Mouse (Mus musculus) lung, embryonic 15.5 days (tissue): ENCODE results near the gene Fam19a5. TPM values are rescaled to one million over a fixed set of nuclear protein-coding genes. Genes with fewer than 3 reads are reported as not detected.

Experiments used
- ATAC-seq: fragments of 200-750 bp; cut with Nextera tagmentation; 2 replicates; pipeline ENCODE4 v1.8.0; 2017; ENCODE audit warnings: moderate number of reproducible peaks, borderline replicate concordance; ENCODE audit not compliant: low FRiP score, low TSS enrichment; ENCODE audit errors: extremely low read depth
- H3K27ac ChIP-seq: fragments of 300-500 bp; sonication (generic); 2 replicates; pipeline ENCODE4 v1.5.1; 2015; ENCODE audit warnings: moderate library complexity, mild to moderate bottlenecking, inconsistent platforms
- H3K27me3 ChIP-seq: fragments of 300-500 bp; sonication (generic); 2 replicates; pipeline ENCODE4 v1.6.1; 2015; ENCODE audit warnings: inconsistent platforms
- H3K36me3 ChIP-seq: fragments of 300-500 bp; sonication (generic); 2 replicates; pipeline ENCODE4 v1.6.1; 2015; ENCODE audit warnings: inconsistent platforms
- H3K4me1 ChIP-seq: fragments of 300-500 bp; sonication (generic); 2 replicates; pipeline ENCODE4 v1.6.1; 2015; ENCODE audit warnings: inconsistent platforms
- H3K4me2 ChIP-seq: fragments of 300-500 bp; sonication (generic); 2 replicates; pipeline ENCODE4 v1.6.1; 2015; ENCODE audit warnings: inconsistent platforms, mild to moderate bottlenecking, moderate library complexity
- H3K4me3 ChIP-seq: fragments of 300-500 bp; sonication (generic); 2 replicates; pipeline ENCODE4 v1.5.1; 2015; ENCODE audit warnings: mild to moderate bottlenecking, inconsistent platforms
- H3K9ac ChIP-seq: fragments of 300-500 bp; sonication (generic); 2 replicates; pipeline ENCODE4 v1.6.1; 2015; ENCODE audit warnings: inconsistent platforms
- H3K9me3 ChIP-seq: fragments of 300-500 bp; sonication (generic); 2 replicates; pipeline ENCODE4 v1.6.1; 2016; ENCODE audit warnings: inconsistent platforms
- WGBS: fragments of 180-500 bp; shearing (Covaris S2); methylation state at CpG from one replicate; pipeline ENCODE4 v1.1.7; 2015; 5-methylcytosine and 5-hydroxymethylcytosine counted together
- polyA plus RNA-seq: library from polyadenylated mRNA; unstranded; fragments of >200 nt; fragmentation: Nextera tagmentation; extraction: Ambion mirVana; gene quantifications from 2 replicates; pipeline ENCODE4 v1.2.1, GENCODE M21; 2015

Fam19a5 gene
- polyA plus RNA-seq, 1 experiment from 2014 or later: 0.82 TPM

GRCm38 (mm10) chr15:87597766-87598165, 53.7 kb downstream of the Fam19a5 start:
- Histone ChIP-seq H3K27ac (no peak overlapping the region), H3K9ac (no peak overlapping the region), H3K9me3 (no peaks in the 10 kb centered on the region), H3K27me3 (no peaks in the 10 kb centered on the region), H3K4me3 (no peak overlapping the region), H3K4me2 (no peak overlapping the region), H3K36me3 (no peaks in the 10 kb centered on the region), H3K4me1 (no peaks in the 10 kb centered on the region)
- no peak for ATAC-seq
- 83% methylated on average over 4 of the region's 4 CpGs for WGBS

- no peaks in the 10 kb centered on the region for H3K27me3 ChIP-seq
- H3K9ac ChIP-seq: no peak overlapping the region
- no peaks in the 10 kb centered on the region for H3K36me3 ChIP-seq
- no peaks in the 10 kb centered on the region for H3K4me1 ChIP-seq
- H3K27ac ChIP-seq: no peak overlapping the region
- no peak overlapping the region for H3K4me2 ChIP-seq
- H3K9me3 ChIP-seq: no peaks in the 10 kb centered on the region
- H3K4me3 ChIP-seq: no peak overlapping the region
- 83% methylated on average over 4 of the region's 4 CpGs for WGBS
- no peak for ATAC-seq
Observed at GRCm38 (mm10) chr15:87598636-87599035, 54.5 kb downstream of the Fam19a5 start.

- WGBS: 80% methylated on average over 1 of the region's 1 CpGs
- ATAC-seq: no peak
Observed at GRCm38 (mm10) chr15:87603316-87603715, 59.2 kb downstream of the Fam19a5 start.

DNA sequence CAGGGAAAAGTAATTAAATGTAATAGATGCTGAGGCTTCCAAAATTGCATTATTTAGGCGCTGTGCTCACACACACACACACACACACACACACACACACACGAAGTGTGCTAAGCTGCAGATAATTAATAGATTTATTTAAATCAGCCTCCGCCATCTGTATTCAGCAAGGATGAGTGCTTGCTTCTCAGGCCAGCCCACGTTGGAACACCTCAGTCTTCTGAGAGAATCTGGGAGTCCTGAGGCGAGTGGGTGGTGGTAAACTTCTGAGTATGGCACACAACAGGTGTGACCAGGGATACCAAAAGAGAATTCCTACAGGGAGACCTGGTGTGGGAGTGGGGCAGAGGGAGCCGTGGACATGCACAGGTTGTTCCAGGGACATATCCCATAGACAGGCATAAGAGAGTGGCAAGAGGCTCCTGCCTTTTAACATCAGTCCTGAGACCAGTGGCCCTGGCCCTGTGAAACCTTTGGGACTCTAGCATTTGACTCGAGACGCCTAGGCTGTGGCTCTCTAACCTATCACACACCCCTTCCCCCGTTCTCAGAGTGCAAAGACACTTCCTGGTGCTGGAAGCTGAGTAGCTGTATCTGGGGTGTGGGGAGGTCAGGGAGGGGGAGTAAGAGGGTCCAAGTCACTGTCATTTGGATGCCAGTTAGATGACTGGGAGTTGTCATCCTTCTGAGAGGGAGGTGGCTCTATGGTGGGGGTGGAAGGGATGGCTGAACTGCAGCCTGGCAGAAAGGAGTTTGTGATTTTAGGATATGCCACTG, 61.6 kb downstream of the Fam19a5 start:
- no peak overlapping the region for H3K27ac ChIP-seq
- no peaks in the 10 kb centered on the region for H3K36me3 ChIP-seq
- no peak overlapping the region for H3K4me3 ChIP-seq
- WGBS: 52% methylated on average over 9 of the region's 9 CpGs
- no peaks in the 10 kb centered on the region for H3K4me1 ChIP-seq
- H3K9me3 ChIP-seq: no peaks in the 10 kb centered on the region
- no peak for ATAC-seq
- no peak overlapping the region for H3K4me2 ChIP-seq
- H3K9ac ChIP-seq: no peak overlapping the region
- no peaks in the 10 kb centered on the region for H3K27me3 ChIP-seq

More at GRCm38 (mm10) chr15:87603316-87603715, 59.2 kb downstream of the Fam19a5 start:
- H3K9me3 ChIP-seq: no peaks in the 10 kb centered on the region
- H3K9ac ChIP-seq: no peak overlapping the region
- no peak overlapping the region for H3K4me3 ChIP-seq
- no peaks in the 10 kb centered on the region for H3K27me3 ChIP-seq
- no peak overlapping the region for H3K4me2 ChIP-seq
- no peak overlapping the region for H3K27ac ChIP-seq
- no peaks in the 10 kb centered on the region for H3K36me3 ChIP-seq
- no peaks in the 10 kb centered on the region for H3K4me1 ChIP-seq

GRCm38 (mm10) chr15:87606702-87607101, 62.6 kb downstream of the Fam19a5 start:
- H3K36me3 ChIP-seq: no peaks in the 10 kb centered on the region
- H3K9me3 ChIP-seq: no peaks in the 10 kb centered on the region
- H3K27me3 ChIP-seq: no peaks in the 10 kb centered on the region
- H3K9ac ChIP-seq: no peak overlapping the region
- no peak overlapping the region for H3K4me2 ChIP-seq
- no peaks in the 10 kb centered on the region for H3K4me1 ChIP-seq
- WGBS: 84% methylated on average over 10 of the region's 10 CpGs
- ATAC-seq: no peak
- H3K27ac ChIP-seq: no peak overlapping the region
- no peak overlapping the region for H3K4me3 ChIP-seq

- no peak for ATAC-seq
- no peaks in the 10 kb centered on the region for H3K9me3 ChIP-seq
- no peak overlapping the region for H3K4me2 ChIP-seq
- no peak overlapping the region for H3K4me3 ChIP-seq
- H3K4me1 ChIP-seq: no peaks in the 10 kb centered on the region
- no peaks in the 10 kb centered on the region for H3K36me3 ChIP-seq
- no peak overlapping the region for H3K9ac ChIP-seq
- 74% methylated on average over 1 of the region's 1 CpGs for WGBS
- H3K27ac ChIP-seq: no peak overlapping the region
- no peaks in the 10 kb centered on the region for H3K27me3 ChIP-seq
Observed at GRCm38 (mm10) chr15:87609236-87609635, 65.1 kb downstream of the Fam19a5 start.

- ATAC-seq: peak; percentile 83
- WGBS: under 1% methylated on average over 70 of the region's 86 CpGs
- Histone ChIP-seq H3K4me2 (peak overlapping the region; percentile 98), H3K9me3 (no peaks in the 10 kb centered on the region), H3K27ac (no peak overlapping the region; the same call in 1 of the 2 replicates), H3K4me1 (peaks cover 11% of the 10 kb centered on the region), H3K4me3 (peak overlapping the region; percentile 54), H3K27me3 (peaks cover 66% of the 10 kb centered on the region), H3K36me3 (no peaks in the 10 kb centered on the region), H3K9ac (peak overlapping the region; percentile 41)
Observed at GRCm38 (mm10) chr15:87623966-87624609, 80.0 kb downstream of the Fam19a5 start.

GRCm38 (mm10) chr15:87624610-87625091, 80.6 kb downstream of the Fam19a5 start:
- Histone ChIP-seq H3K4me1 (peaks cover 11% of the 10 kb centered on the region), H3K27ac (no peak overlapping the region), H3K9me3 (no peaks in the 10 kb centered on the region), H3K9ac (peak overlapping the region; percentile 41), H3K4me3 (peak overlapping the region; percentile 54), H3K27me3 (peaks cover 66% of the 10 kb centered on the region), H3K36me3 (no peaks in the 10 kb centered on the region), H3K4me2 (peak overlapping the region; percentile 98)
- peak; percentile 54; the same call in 1 of the 2 replicates for ATAC-seq
- WGBS: under 1% methylated on average over 55 of the region's 76 CpGs

GRCm38 (mm10) chr15:87625236-87626023, 81.3 kb downstream of the Fam19a5 start:
- Histone ChIP-seq H3K9me3 (no peaks in the 10 kb centered on the region), H3K27me3 (peaks cover 66% of the 10 kb centered on the region), H3K27ac (no peak overlapping the region), H3K36me3 (no peaks in the 10 kb centered on the region), H3K4me3 (peak overlapping the region; percentile 54), H3K4me2 (peak overlapping the region; percentile 98), H3K4me1 (peaks cover 11% of the 10 kb centered on the region), H3K9ac (peak overlapping the region; percentile 41; the same call in 1 of the 2 replicates)
- WGBS: under 1% methylated on average over 59 of the region's 68 CpGs
- ATAC-seq: peak; percentile 63; the same call in 1 of the 2 replicates

DNA sequence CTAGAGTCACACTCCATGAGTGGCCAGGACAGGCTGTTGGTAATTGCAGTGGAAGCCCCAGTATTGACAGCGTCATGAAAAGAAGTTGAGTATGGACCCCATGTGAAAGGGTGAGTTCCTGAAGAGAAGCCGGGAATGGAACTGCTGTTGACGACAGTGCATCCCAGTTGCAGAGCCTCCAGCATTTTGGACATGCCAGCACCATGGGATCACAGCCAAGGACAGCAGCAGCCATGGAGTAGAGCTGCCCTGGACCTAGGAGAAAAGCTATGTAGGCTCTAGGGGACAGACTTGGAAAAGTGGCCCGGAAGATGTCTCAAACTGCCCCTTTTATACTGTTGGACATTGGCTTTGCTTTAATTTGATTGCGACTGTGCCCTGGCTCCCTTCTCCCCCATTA, 91.2 kb downstream of the Fam19a5 start:
- no peaks in the 10 kb centered on the region for H3K27me3 ChIP-seq
- H3K36me3 ChIP-seq: no peaks in the 10 kb centered on the region
- no peak overlapping the region for H3K4me3 ChIP-seq
- no peak for ATAC-seq
- no peaks in the 10 kb centered on the region for H3K9me3 ChIP-seq
- no peak overlapping the region for H3K27ac ChIP-seq
- 89% methylated on average over 5 of the region's 5 CpGs for WGBS
- H3K4me1 ChIP-seq: no peaks in the 10 kb centered on the region
- H3K4me2 ChIP-seq: no peak overlapping the region
- H3K9ac ChIP-seq: no peak overlapping the region

GRCm38 (mm10) chr15:87636407-87636806, 92.3 kb downstream of the Fam19a5 start:
- Histone ChIP-seq H3K4me1 (no peaks in the 10 kb centered on the region), H3K4me3 (no peak overlapping the region), H3K9me3 (no peaks in the 10 kb centered on the region), H3K4me2 (no peak overlapping the region), H3K27me3 (no peaks in the 10 kb centered on the region), H3K27ac (no peak overlapping the region), H3K9ac (no peak overlapping the region), H3K36me3 (no peaks in the 10 kb centered on the region)
- 81% methylated on average over 4 of the region's 4 CpGs for whole genome bisulfite sequencing
- ATAC-seq: no peak
